Mouse (Mus musculus): ENCODE data around the gene Lama5. TPM values are rescaled to one million over a fixed set of nuclear protein-coding genes. Genes with fewer than 3 reads are reported as not detected.

The Lama5 gene
- polyA plus RNA-seq, 1 experiment from 2014 or later = 1.9 TPM

GRCm38 (mm10) chr2:180220165-180220564 is 5.5 kb downstream of the Lama5 start:
- Histone ChIP-seq H3K27me3 (peaks cover 27% of the 10 kb centered on the region), H3K4me3 (replicated peaks) (no peak overlapping the region), H3K4me1 (replicated peaks) (peaks cover 24% of the 10 kb centered on the region), H3K9ac (no peak overlapping the region), H3K9me3 (replicated peaks) (no peaks in the 10 kb centered on the region), H3K27ac (no peak overlapping the region), H3K4me2 (no peak overlapping the region), H3K36me3 (no peaks in the 10 kb centered on the region)
- 56% methylated on average over 9 of the region's 9 CpGs for WGBS (ENCODE audit: insufficient replicate concordance)
- no peak for DNase-seq
- no peak for ATAC-seq (ENCODE audit: low read depth)

DNA sequence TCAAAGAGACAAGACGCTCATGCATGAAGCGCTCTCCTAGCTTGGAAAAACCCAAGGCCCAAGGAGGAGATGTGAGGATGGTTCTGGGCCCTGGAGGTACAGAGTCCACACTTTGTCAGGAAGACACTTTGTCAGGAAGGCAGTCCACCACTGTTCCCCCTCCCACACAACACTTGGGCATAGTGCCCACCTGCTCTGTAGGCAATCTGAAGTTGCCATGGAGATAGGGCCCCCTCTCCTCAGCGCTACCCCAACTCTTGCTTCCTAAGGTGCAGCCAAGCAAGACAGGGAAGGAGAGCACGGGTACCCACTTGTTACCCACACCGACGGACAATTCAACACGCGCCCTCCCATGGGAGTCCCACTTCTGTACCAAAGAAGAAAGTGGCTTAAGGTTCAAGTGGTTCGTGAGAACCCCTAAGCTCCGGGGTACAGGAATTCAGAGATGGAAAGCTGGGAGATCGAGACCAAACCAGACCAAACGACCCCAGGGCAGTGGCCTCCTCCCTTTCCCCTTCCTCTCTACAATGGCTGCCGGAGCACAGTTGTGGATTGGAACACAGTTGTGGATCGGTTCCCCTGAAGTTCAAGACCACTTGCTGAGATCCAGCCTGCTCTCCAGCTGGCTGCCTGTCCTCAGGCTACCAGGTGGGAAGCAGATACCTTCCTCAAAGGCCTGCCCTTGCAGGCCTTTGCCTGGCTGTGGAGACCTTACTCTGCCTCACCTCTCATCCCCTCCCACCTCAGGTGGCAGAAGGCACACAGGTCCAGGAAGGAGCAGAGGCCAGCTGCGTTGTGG is 6.3 kb downstream of the Lama5 start:
- no peak for ATAC-seq (ENCODE audit: low read depth)
- no peak overlapping the region for H3K4me3 ChIP-seq (replicated peaks)
- H3K36me3 ChIP-seq = no peaks in the 10 kb centered on the region
- peaks cover 19% of the 10 kb centered on the region for H3K27me3 ChIP-seq
- H3K9me3 ChIP-seq (replicated peaks) = no peaks in the 10 kb centered on the region
- DNase-seq = no peak
- WGBS (ENCODE audit: insufficient replicate concordance) = 70% methylated on average over 15 of the region's 15 CpGs
- H3K4me1 ChIP-seq (replicated peaks) = peaks cover 28% of the 10 kb centered on the region
- H3K9ac ChIP-seq = no peak overlapping the region
- no peak overlapping the region for H3K4me2 ChIP-seq
- no peak overlapping the region for H3K27ac ChIP-seq

GRCm38 (mm10) chr2:180218677-180219076 is 7.0 kb downstream of the Lama5 start:
- ATAC-seq (ENCODE audit: low read depth) (0 out of 2 replicates have a peak, but pooled peaks have one; percentile 19), DNase-seq (no peak)
- H3K9me3 ChIP-seq (replicated peaks) = no peaks in the 10 kb centered on the region
- peaks cover 13% of the 10 kb centered on the region for H3K27me3 ChIP-seq
- H3K4me3 ChIP-seq (replicated peaks) = no peak overlapping the region
- no peaks in the 10 kb centered on the region for H3K36me3 ChIP-seq
- H3K9ac ChIP-seq = no peak overlapping the region
- 51% methylated on average over 5 of the region's 5 CpGs for WGBS (ENCODE audit: insufficient replicate concordance)
- H3K4me1 ChIP-seq (replicated peaks) = peaks cover 33% of the 10 kb centered on the region
- peak overlapping the region; percentile 45 for H3K27ac ChIP-seq
- no peak overlapping the region for H3K4me2 ChIP-seq

- H3K27ac ChIP-seq = peak overlapping the region; percentile 45
- peaks cover 8% of the 10 kb centered on the region for H3K27me3 ChIP-seq
- H3K9me3 ChIP-seq (replicated peaks) = no peaks in the 10 kb centered on the region
- no peak for ATAC-seq (ENCODE audit: low read depth)
- no peaks in the 10 kb centered on the region for H3K36me3 ChIP-seq
- no peak for DNase-seq
- no peak overlapping the region for H3K4me3 ChIP-seq (replicated peaks)
- WGBS (ENCODE audit: insufficient replicate concordance) = 22% methylated on average over 3 of the region's 3 CpGs
- H3K4me2 ChIP-seq = no peak overlapping the region
- peaks cover 33% of the 10 kb centered on the region for H3K4me1 ChIP-seq (replicated peaks)
- no peak overlapping the region for H3K9ac ChIP-seq
Observed at GRCm38 (mm10) chr2:180218241-180218640, 7.4 kb downstream of the Lama5 start.

GRCm38 (mm10) chr2:180217587-180217986 is 8.1 kb downstream of the Lama5 start:
- 0 out of 2 replicates have a peak, but pooled peaks cover 2% of the 10 kb centered on the region for H3K27me3 ChIP-seq
- H3K9me3 ChIP-seq (replicated peaks) = no peaks in the 10 kb centered on the region
- DNase-seq = no peak
- peaks cover 29% of the 10 kb centered on the region for H3K4me1 ChIP-seq (replicated peaks)
- no peak overlapping the region for H3K27ac ChIP-seq
- H3K9ac ChIP-seq = no peak overlapping the region
- no peaks in the 10 kb centered on the region for H3K36me3 ChIP-seq
- ATAC-seq (ENCODE audit: low read depth) = no peak
- 77% methylated on average over 8 of the region's 8 CpGs for WGBS (ENCODE audit: insufficient replicate concordance)
- H3K4me2 ChIP-seq = no peak overlapping the region
- H3K4me3 ChIP-seq (replicated peaks) = no peak overlapping the region

DNA sequence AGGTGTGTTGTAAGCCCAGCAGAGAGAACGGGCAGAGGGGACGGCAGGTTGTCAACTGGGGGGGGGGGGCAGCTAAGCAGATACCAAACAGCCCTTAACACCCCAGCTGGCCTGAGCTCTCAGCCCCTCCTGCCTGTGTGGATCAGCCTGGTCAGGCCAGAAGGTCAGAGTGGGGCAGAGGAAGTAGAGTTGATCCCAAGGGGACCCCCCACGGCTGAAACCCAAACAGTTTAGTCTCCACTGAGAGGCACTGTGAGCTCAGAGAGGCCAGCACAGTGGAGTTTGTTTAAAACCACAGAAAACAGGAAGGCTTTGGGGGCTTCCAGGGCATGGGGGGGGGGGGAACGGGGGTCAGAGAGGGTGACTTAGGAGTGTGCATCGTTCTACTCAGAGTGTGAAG is 8.7 kb downstream of the Lama5 start:
- peaks cover 23% of the 10 kb centered on the region for H3K4me1 ChIP-seq (replicated peaks)
- no peak overlapping the region for H3K4me3 ChIP-seq (replicated peaks)
- H3K27ac ChIP-seq = no peak overlapping the region
- no peak overlapping the region for H3K9ac ChIP-seq
- no peaks in the 10 kb centered on the region for H3K36me3 ChIP-seq
- WGBS (ENCODE audit: insufficient replicate concordance) = 34% methylated on average over 5 of the region's 5 CpGs
- H3K4me2 ChIP-seq = no peak overlapping the region
- ATAC-seq (ENCODE audit: low read depth) = no peak
- DNase-seq = no peak
- 0 out of 2 replicates have a peak, but pooled peaks cover 3% of the 10 kb centered on the region for H3K9me3 ChIP-seq (replicated peaks)
- H3K27me3 ChIP-seq = no peaks in the 10 kb centered on the region

- Histone ChIP-seq H3K4me2 (no peak overlapping the region), H3K9ac (no peak overlapping the region), H3K36me3 (no peaks in the 10 kb centered on the region), H3K27me3 (no peaks in the 10 kb centered on the region), H3K9me3 (replicated peaks) (0 out of 2 replicates have a peak, but pooled peaks cover 3% of the 10 kb centered on the region), H3K4me3 (replicated peaks) (no peak overlapping the region), H3K27ac (no peak overlapping the region), H3K4me1 (replicated peaks) (peaks cover 22% of the 10 kb centered on the region)
- WGBS (ENCODE audit: insufficient replicate concordance) = 48% methylated on average over 6 of the region's 6 CpGs
- ATAC-seq (ENCODE audit: low read depth) (0 out of 2 replicates have a peak, but pooled peaks have one; percentile 10), DNase-seq (no peak)
Observed at GRCm38 (mm10) chr2:180215951-180216350, 9.7 kb downstream of the Lama5 start.

- peaks cover 22% of the 10 kb centered on the region for H3K4me1 ChIP-seq (replicated peaks)
- no peak for DNase-seq
Observed at GRCm38 (mm10) chr2:180215011-180215461, 10.6 kb downstream of the Lama5 start.

DNA sequence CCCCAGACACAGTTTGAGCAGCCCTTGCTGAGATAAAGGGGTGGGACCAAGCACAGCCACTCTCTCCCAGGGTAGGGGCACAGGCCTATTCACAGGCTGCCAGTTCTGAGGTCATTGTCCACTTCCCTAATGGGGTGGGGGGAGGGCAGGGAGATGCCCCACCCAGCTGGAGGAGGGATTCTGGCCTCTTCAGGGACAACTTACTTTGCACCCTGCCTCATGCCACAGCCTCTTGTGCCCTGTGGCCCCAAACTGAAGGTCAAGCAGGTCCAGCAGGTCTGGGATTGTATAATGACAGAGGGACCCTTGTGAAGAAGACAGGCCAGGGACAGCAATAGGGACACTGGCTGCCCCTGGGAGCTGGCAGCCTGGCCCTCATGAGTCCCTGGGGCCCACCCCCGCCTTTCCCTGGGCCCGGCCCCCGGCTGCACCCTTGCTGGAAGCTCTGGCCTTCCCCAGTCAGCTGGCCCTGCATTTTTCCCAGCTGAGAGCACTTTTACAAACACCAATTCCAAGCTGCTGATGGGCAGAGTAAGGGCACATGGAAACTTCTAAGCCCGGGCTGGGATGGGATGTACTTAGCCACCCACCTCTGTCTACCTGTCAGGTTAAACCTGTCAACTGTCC is 11.2 kb downstream of the Lama5 start:
- H3K36me3 ChIP-seq = no peaks in the 10 kb centered on the region
- no peak overlapping the region for H3K4me3 ChIP-seq (replicated peaks)
- H3K4me1 ChIP-seq (replicated peaks) = peaks cover 22% of the 10 kb centered on the region
- no peak overlapping the region for H3K27ac ChIP-seq
- WGBS (ENCODE audit: insufficient replicate concordance) = 72% methylated on average over 4 of the region's 4 CpGs
- ATAC-seq (ENCODE audit: low read depth) = no peak; the same call in 1 of the 2 replicates
- H3K9me3 ChIP-seq (replicated peaks) = 0 out of 2 replicates have a peak, but pooled peaks cover 3% of the 10 kb centered on the region
- no peak overlapping the region for H3K4me2 ChIP-seq
- DNase-seq = no peak
- H3K9ac ChIP-seq = no peak overlapping the region
- H3K27me3 ChIP-seq = no peaks in the 10 kb centered on the region

More at GRCm38 (mm10) chr2:180215011-180215461, 10.6 kb downstream of the Lama5 start:
- 0 out of 2 replicates have a peak, but pooled peaks cover 3% of the 10 kb centered on the region for H3K9me3 ChIP-seq (replicated peaks)
- H3K36me3 ChIP-seq = no peaks in the 10 kb centered on the region
- H3K4me3 ChIP-seq (replicated peaks) = no peak overlapping the region
- WGBS (ENCODE audit: insufficient replicate concordance) = 62% methylated on average over 8 of the region's 8 CpGs
- no peaks in the 10 kb centered on the region for H3K27me3 ChIP-seq
- no peak overlapping the region for H3K4me2 ChIP-seq
- ATAC-seq (ENCODE audit: low read depth) = no peak
- H3K27ac ChIP-seq = no peak overlapping the region
- H3K9ac ChIP-seq = no peak overlapping the region

DNA sequence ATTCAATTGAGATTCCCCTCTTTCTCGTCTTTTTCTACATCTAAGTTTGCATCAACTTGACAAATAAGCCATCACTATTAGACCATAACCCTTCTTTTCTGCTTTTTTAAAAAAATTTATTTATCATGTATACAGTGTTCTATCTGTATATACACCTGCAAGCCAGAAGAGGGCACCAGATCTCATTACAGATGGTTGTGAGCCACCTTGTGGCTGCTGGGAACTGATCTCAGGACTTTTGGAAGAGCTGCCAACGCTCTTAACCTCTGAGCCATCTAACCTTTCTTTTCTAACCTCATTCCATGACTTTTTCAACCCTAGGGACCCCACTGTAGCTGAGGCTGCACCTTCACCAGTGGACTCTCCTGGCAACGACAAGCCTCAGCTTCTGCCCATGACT is 13.4 kb downstream of the Lama5 start:
- Histone ChIP-seq H3K4me2 (no peak overlapping the region), H3K4me1 (replicated peaks) (peaks cover 18% of the 10 kb centered on the region), H3K36me3 (no peaks in the 10 kb centered on the region), H3K27ac (no peak overlapping the region), H3K27me3 (no peaks in the 10 kb centered on the region), H3K4me3 (replicated peaks) (no peak overlapping the region), H3K9ac (no peak overlapping the region), H3K9me3 (replicated peaks) (0 out of 2 replicates have a peak, but pooled peaks cover 3% of the 10 kb centered on the region)
- no peak for DNase-seq
- no peak for ATAC-seq (ENCODE audit: low read depth)
- WGBS (ENCODE audit: insufficient replicate concordance) = 70% methylated on average over 3 of the region's 3 CpGs

DNA sequence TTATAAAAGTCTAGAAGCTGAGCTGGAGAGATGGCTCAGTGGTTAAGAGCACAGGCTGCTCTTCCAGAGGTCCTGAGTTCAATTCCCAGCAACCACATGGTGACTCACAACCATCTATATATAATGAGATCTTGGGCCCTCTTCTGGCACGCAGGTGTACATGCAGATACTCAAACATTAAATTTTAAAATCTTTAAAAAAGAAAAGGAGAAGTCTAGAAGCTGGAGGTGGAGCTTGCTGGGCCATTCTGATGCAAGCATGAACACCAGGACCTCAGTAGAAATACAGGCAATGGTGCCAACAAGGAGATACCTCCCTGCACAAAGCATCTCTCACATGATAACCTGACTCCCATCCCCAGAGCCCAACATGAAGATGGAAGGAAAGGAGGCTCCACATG is 16.7 kb downstream of the Lama5 start:
- H3K4me2 ChIP-seq = no peak overlapping the region
- H3K36me3 ChIP-seq = no peaks in the 10 kb centered on the region
- DNase-seq = no peak
- no peak overlapping the region for H3K9ac ChIP-seq
- 52% methylated on average over 1 of the region's 1 CpGs for WGBS (ENCODE audit: insufficient replicate concordance)
- H3K4me1 ChIP-seq (replicated peaks) = 0 out of 2 replicates have a peak, but pooled peaks cover under 1% of the 10 kb centered on the region
- H3K4me3 ChIP-seq (replicated peaks) = no peak overlapping the region
- no peak for ATAC-seq (ENCODE audit: low read depth)
- no peaks in the 10 kb centered on the region for H3K27me3 ChIP-seq
- no peak overlapping the region for H3K27ac ChIP-seq
- H3K9me3 ChIP-seq (replicated peaks) = 0 out of 2 replicates have a peak, but pooled peaks cover 3% of the 10 kb centered on the region

Measured in liver, embryonic 13.5 days (tissue).